Mouse (Mus musculus): ENCODE results near the gene Sacm1l. TPM values are rescaled to one million over a fixed set of nuclear protein-coding genes. Genes with fewer than 3 reads are reported as not detected.

Sacm1l gene
- polyA plus RNA-seq, 1 experiment: 80.7 TPM

Other genes starting within 250 kb of the Sacm1l start
- gene Lars2, start 162.8 kb upstream of the Sacm1l start, polyA plus RNA-seq (2012; ENCODE audit: insufficient read depth, insufficient read length, missing spikeins): 7,139 and 7,225 TPM in 2 replicates
- gene Limd1, start 51.1 kb upstream of the Sacm1l start, polyA plus RNA-seq (2012; ENCODE audit: insufficient read depth, insufficient read length, missing spikeins): 14.0 and 22.4 TPM in 2 replicates
- gene Slc6a20b, start 102.8 kb downstream of the Sacm1l start, polyA plus RNA-seq (2012; ENCODE audit: insufficient read depth, insufficient read length, missing spikeins): 0.20 and 0.79 TPM in 2 replicates
- not detected in 2 replicates for gene Ccr9, start 148.7 kb downstream of the Sacm1l start, polyA plus RNA-seq (2012; ENCODE audit: insufficient read depth, insufficient read length, missing spikeins)
- not detected in 2 replicates for gene Slc6a20a, start 149.1 kb downstream of the Sacm1l start, polyA plus RNA-seq (2012; ENCODE audit: insufficient read depth, insufficient read length, missing spikeins)
- gene Lztfl1, start 187.9 kb downstream of the Sacm1l start, polyA plus RNA-seq (2012; ENCODE audit: insufficient read depth, insufficient read length, missing spikeins): 28.3 and 28.4 TPM in 2 replicates

Measured in brown adipose tissue, adult 24 weeks (tissue).